23 mouse cellular contexts compared by ENCODE assay signal in genomic region chr11:54486041-54486440, GRCm38 (mm10).
"Had no signal": no experiment of that assay in that cellular context is flagged by ENCODE, and none has a peak within 500 bp of the region (broad histone marks: within the 10 kb centered on the region; RNA-seq: fewer than 3 reads in every experiment).

No protein-coding gene starts in this region.

- H3K27me3 ChIP-seq: heart, embryonic 12.5 days; hindbrain, embryonic 12.5 days; intestine, embryonic 15.5 days; limb, embryonic 13.5 days; limb, embryonic 15.5 days; liver, embryonic 13.5 days had no signal

- H3K36me3 ChIP-seq: intestine, embryonic 15.5 days had no signal

- H3K27ac ChIP-seq: heart, embryonic 10.5 days; hindbrain, embryonic 10.5 days; hindbrain, embryonic 12.5 days; hindbrain, embryonic 14.5 days; intestine, embryonic 15.5 days; layer of hippocampus, adult 2 months; limb, embryonic 13.5 days; limb, embryonic 15.5 days; liver, embryonic 13.5 days had no signal

- DNase-seq: gastrocnemius, postnatal 14 days; gastrocnemius, postnatal 36 days; heart, adult 18-20 months; heart, postnatal 10 days; heart, postnatal 4 days; kidney, adult 18-20 months; kidney, adult 8-10 months; kidney, postnatal 10 days; kidney, postnatal 25 days; left cerebral cortex, postnatal 4 days; liver, embryonic 13.5 days had no signal

- H3K4me2 ChIP-seq: heart, embryonic 12.5 days; hindbrain, embryonic 12.5 days; hindbrain, embryonic 14.5 days; intestine, embryonic 15.5 days; limb, embryonic 13.5 days; limb, embryonic 15.5 days; liver, embryonic 13.5 days had no signal

- H3K4me3 ChIP-seq: heart, embryonic 10.5 days; heart, embryonic 12.5 days; hindbrain, embryonic 10.5 days; hindbrain, embryonic 12.5 days; intestine, embryonic 15.5 days; layer of hippocampus, adult 2 months; limb, embryonic 13.5 days; limb, embryonic 15.5 days; liver, embryonic 13.5 days had no signal

- ATAC-seq: hindbrain, embryonic 16.5 days; inflammation-experienced regulatory T-cells, adult 6 months; intestine, embryonic 15.5 days; intestine, postnatal 0 days had no signal

- H3K9ac ChIP-seq: heart, embryonic 12.5 days; hindbrain, embryonic 12.5 days; hindbrain, embryonic 14.5 days; intestine, embryonic 15.5 days; limb, embryonic 13.5 days; limb, embryonic 15.5 days; liver, embryonic 13.5 days had no signal

- H3K9me3 ChIP-seq: heart, embryonic 10.5 days; heart, embryonic 12.5 days; hindbrain, embryonic 10.5 days; hindbrain, embryonic 12.5 days; intestine, embryonic 15.5 days; limb, embryonic 13.5 days; limb, embryonic 15.5 days; liver, embryonic 13.5 days had no signal

- H3K4me1 ChIP-seq: heart, embryonic 10.5 days; heart, embryonic 12.5 days; hindbrain, embryonic 10.5 days; hindbrain, embryonic 12.5 days; intestine, embryonic 15.5 days; limb, embryonic 13.5 days; limb, embryonic 15.5 days; liver, embryonic 13.5 days had no signal
